Mouse (Mus musculus) E14TG2a.4 (cell line): ENCODE results near the gene Ly6g6f.

Source experiments
- CTCF ChIP-seq: conservative IDR thresholded peaks from 2 replicates; pipeline ENCODE4 v1.5.1; 2014; ENCODE audit warnings: low read length
- NANOG ChIP-seq: IDR thresholded peaks from 2 replicates; pipeline ENCODE4 v1.6.1; 2014; ENCODE audit warnings: borderline replicate concordance, low read length, mixed read lengths
- POU5F1 ChIP-seq: IDR thresholded peaks from 2 replicates; pipeline ENCODE4 v1.6.1; 2014; ENCODE audit warnings: low read length, borderline replicate concordance

DNA sequence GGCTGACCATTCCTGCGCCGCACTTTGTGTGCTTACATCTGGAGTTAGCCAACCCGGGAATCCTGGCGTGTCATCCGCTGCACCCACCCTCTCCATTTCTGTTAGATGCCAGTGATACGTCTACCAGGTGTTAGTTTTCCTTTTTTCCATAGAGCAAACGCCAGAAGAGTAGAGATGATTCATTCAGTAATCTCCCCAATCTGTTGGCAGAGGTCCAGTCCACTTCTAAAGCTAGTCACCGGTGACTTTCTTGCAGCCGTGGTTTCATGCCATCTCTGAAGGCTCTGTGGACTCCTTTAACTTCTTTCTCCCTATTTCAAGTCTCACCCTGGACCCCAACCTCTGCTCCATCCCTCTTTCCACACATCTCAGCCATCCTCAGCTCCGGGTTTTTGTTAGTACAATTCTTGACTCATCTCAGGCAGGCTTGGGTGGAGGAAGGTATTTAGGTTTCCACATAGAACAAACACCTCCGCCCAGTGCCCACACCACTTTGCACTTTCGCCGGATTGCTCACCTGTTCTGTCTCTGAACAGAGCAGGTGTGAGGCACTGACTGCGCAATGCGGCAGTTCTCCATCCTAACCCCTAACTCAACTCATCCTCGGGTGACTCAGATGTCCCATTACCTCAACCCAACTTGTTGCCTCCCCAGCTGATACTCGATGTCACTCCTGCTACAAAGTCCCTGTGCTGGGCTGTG is 17.0 kb downstream of the Ly6g6f start:
- TF ChIP-seq CTCF: no peak
- TF ChIP-seq NANOG: no peak
- no peak for TF ChIP-seq POU5F1
